Mouse (Mus musculus) spleen, adult 2 months (tissue): ENCODE data around the gene Ccser1.

Experiments used
- CTCF ChIP-seq: fragments of 200-500 bp; IDR thresholded peaks from 2 replicates; pipeline ENCODE4 v1.5.1; 2011; ENCODE audit warnings: mild to moderate bottlenecking, inconsistent platforms; ENCODE audit not compliant: insufficient read depth, insufficient read length, insufficient replicate concordance; ENCODE audit errors: extremely low read depth
- POLR2A ChIP-seq: fragments of 200-500 bp; IDR thresholded peaks from 2 replicates; pipeline ENCODE4 v1.6.1; 2011; ENCODE audit warnings: low read depth, low read length, inconsistent platforms

DNA sequence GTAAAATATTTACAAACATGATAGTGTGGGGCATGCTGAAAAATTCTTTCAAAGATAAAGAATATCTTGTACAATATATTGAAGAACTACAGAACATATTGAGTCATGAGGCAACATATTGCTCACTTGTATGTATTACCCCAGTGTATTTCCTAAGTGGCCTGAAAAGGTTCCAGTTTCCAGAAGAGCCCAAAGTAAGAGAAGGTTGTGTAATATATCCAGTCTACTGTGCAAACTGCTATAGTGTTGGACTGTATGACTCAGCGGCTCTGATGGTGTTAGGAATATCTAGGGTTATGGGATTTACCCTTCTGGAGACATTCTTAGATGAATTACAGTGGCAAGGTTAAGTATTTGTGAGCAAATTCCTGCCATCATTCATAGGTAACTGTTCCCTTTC is 13.2 kb upstream of the Ccser1 start:
- no peak for TF ChIP-seq CTCF
- no peak for TF ChIP-seq POLR2A
